Mouse (Mus musculus) gastrocnemius, adult 8-10 months (tissue): ENCODE data around the gene Jak3. TPM values are rescaled to one million over a fixed set of nuclear protein-coding genes. Genes with fewer than 3 reads are reported as not detected.
A peak's percentile ranks its signal among the peaks of the same experiment; 100 is the strongest.
"Not testable (repeated sequence)": the region's sequence is repeated elsewhere in the genome, so short reads cannot be mapped to it uniquely, and the experiment has no call there.

Experiments
- DNase-seq, 2 experiments: peaks; one replicate each; pipeline ENCODE4 v3.0.0; 2022; ENCODE audit warnings: low spot score in 2 of 2
- total RNA-seq, 4 experiments: library from RNA; stranded (reverse); gene quantifications; 2 replicates each; pipeline ENCODE4 v1.2.4; 2022

Jak3 gene
- total RNA-seq, 4 experiments from 2014 or later = 1.4 to 2.0 (median 1.6) TPM

DNA sequence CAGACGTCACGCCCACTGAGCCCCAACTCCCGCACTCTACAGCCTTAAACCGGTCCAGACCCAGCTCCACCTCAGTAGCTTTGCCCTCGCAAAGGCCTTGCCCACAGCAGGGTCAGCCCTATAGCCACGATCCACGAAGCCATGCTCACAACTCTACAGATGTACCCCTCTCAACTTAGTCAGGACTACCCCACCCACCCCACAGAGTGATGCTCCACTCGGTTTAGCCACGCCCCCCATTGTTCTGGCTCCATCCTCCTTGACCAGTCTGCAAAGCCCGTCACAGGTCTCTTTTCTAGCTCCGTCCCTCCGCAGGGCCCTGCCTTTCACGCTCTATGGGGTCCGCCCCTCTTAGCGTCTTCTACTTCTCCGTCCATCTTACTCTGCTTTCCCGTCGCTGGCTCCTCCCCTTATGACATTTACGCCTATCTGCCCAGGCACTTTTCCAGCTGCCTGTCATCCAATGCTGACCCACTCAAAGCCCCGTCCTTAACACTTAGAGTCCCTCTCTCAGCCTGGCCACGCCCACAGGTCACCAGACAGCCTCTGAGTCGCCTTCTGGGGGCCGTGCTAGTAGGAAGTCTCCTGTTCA, 10.1 kb downstream of the Jak3 start:
- no peak for DNase-seq

DNA sequence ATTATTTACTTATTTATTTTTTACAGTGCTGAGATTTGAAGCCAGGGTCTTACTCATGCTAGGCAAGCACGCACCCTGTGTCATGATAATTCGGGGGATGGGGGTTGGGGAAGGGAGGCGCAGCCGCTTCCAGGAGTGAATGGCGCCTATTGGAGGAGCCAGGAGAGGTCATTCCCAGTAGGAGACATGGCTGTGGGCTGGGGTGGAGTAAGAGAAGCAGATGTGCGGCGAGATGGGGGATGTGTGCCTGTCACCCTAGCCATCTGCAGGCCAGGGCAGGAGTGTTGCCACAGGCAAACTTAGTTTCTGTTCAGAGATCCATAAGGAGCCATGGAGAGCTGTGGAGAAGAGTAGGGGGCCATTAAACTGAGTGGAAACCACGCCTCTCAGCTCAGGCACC, 11.5 kb downstream of the Jak3 start:
- DNase-seq = no peak

DNA sequence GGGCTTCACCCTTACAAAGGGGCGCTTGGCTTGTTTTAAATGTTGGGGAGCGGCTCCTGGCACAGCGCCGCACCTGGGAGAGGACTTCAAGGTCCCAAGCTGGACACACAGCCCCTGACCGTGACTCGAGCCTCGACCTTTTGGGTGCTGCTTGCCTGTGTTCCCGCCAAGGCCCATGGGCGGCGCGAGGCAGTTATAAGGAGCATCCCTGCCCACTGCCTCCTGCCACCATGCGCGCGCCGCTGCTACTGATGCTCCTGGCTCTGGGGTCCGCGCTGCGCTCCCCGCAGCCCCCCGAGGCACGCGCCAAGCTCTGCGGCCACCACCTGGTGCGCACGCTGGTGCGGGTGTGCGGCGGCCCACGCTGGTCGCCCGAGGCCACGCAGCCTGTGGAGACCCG, 12.9 kb downstream of the Jak3 start, which contains the start of gene Insl3:
Gene Insl3, plus strand, starts transcription at position 187 of the 400 bp plus-strand sequence.
- DNase-seq = no peak

GRCm38 (mm10) chr8:71692509-71692908, 16.4 kb downstream of the Jak3 start:
- no peak for DNase-seq

DNA sequence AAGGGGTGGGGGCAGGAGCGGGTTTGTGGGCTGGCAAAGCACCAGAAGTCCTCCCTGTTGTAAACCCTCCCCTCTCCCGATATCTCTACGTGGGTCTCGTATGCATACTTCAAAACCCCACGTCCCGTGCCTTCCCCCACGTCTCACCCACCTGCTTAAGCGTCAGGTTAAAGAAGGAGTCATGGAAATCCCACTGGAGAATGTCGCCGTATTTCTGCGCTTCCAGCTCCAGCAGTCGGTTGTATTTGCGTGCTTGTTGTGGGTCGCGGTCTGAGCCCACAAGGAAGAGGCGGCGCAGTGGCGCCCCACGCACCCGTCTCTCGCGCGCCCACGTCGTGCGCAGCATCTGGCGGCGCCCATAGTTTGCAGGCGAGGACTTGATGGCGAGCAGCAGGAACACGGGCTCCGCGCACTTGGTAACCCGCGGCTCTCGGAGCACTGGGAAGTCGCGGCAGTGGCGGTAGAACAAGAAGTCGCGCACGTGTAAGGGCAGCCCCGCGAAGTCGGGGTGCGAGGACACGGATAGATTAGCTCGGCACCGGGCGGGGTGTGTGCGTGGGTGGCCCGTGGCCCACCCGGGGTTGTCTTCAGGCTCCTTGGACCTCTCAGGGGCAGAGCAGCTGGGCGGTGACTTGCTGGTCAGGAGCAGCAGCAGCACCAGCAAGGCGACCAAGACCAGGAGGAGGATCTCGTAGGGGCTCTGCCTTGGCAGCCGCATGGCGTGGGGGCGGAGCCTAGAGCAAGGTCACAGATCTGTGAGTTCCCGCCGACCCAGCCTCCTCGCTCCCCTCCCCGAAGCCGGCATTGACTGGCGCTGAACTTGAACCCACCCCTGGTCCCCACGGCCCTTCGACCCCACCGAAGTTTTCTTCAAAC, 17.3 kb downstream of the Jak3 start:
- no peak for DNase-seq

- not testable (repeated sequence) for DNase-seq
Observed at GRCm38 (mm10) chr8:71695456-71695855, 19.4 kb downstream of the Jak3 start.

DNA sequence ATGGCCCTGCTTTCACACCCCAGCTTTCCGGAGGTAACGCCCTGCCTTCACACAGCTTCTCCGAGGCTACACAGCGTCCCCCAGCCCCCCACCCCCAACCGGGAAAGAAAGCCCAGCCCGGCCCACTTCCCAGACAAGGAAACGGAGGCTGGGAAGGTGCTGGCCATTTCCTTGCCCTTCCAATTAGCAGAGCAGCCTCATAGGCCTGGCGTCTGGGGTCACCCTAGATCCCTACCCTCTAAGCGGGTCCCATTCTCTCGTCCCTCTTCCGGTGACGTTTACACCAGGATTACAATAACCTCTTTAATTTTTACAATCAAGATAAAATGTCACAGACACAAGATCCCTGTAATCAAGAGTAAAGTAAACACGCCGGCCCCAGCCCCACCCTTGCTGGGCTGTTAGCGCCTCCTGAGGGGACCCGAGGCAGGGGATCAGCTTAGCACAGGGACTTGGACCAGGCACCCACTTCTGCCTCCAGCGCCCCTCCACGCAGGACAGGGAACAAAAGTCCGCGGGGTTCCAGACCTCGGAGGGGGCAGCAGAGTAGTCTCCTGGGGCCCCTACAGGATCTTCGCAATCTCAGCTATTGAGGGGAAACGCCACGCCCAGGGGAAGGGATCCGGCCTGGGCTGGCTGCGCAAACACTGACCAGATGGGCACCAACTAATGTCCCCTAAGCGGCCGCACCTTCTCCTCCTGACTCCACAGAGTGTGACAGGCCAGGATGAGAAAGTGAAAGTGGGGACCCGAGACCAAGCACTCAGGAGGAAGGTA, 24.6 kb downstream of the Jak3 start:
- no peak for DNase-seq

- no peak for DNase-seq
Observed at GRCm38 (mm10) chr8:71701414-71702086, 25.5 kb downstream of the Jak3 start, which contains the start of gene B3gnt3. Gene B3gnt3 (minus strand): TSS chr8:71701789.

DNA sequence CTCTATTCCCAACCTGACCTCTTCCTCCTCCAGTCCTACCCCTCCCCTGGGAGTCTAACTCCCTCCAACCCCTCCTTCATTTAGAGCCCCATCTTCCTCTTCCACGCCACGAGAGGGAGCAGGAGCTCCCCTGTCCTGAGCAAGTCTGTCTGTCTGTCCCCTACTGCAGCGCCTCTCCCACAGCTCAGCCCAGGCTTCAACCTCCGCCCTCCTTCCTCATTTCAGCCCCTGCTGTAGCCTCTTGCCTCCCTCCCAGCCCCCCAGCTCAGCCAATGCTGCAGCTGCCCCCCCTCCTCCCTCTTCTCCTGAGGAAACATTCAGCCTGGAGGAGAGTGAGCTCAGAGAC, 26.0 kb downstream of the Jak3 start:
- DNase-seq = no peak

DNA sequence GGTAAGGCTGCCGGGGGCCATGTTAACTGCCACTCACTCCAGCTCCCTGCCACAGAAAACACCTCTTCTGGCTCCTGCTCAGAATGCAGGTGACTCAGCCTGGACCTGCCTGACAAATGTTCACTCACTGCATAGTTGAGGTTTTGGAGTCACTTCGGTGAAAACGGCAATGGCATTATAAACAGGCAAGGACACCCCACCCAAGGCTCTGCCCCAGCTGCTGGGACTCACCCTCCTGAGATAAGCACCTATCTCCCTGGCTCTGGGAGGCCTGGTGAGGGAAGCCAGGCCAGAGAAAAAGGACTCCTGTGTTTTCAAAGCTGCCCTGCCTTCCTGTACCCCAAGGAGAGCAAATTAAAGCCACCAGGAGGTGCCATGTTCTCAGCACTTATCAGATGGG, 26.8 kb downstream of the Jak3 start:
- DNase-seq = no peak

DNA sequence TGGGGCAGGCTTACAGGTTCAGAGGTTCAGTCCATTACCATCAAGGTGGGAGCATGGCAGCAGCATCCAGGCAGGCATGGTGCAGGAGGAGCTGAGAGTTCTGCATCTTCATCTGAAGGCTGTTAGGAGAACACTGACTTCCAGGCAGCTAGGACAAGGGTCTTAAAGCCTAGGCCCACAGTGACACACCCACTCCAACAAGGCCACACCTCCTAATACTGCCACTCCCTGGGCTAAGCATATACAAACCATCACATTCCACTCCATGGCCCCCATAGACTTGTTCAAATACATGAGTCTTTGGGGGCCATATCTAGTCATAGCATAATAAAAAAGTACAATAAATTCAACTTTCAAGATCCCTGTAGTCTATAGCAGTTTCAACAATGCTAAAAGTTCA, 27.3 kb downstream of the Jak3 start:
- DNase-seq = not testable (repeated sequence)

- DNase-seq = no peak
Observed at GRCm38 (mm10) chr8:71707874-71708273, 31.8 kb downstream of the Jak3 start.

GRCm38 (mm10) chr8:71709134-71709799, 33.2 kb downstream of the Jak3 start:
- DNase-seq = no peak

GRCm38 (mm10) chr8:71709800-71710446, 33.8 kb downstream of the Jak3 start:
- DNase-seq = peak; percentile 29 to 41

DNA sequence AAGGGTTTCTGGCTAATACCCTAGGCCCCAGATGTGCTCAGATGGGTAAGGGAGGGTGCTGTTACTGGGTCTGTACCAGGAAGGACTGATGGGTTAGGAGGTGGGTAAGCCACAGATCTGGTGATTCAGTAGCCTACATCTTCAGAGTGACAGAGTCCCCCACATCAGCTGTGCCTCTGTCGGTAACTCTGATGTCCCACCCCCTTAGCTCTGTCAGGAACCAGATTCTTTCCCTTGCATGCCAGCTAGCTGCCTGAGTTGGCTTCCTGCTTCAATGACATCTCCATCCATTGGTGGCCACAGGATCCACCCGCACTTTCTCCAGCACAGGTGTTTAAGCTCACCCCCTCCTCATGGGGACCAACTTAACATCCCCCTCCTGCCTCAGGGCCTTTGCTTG, 35.5 kb downstream of the Jak3 start:
- DNase-seq = no peak

GRCm38 (mm10) chr8:71715531-71715930, 39.4 kb downstream of the Jak3 start:
- DNase-seq = no peak

DNA sequence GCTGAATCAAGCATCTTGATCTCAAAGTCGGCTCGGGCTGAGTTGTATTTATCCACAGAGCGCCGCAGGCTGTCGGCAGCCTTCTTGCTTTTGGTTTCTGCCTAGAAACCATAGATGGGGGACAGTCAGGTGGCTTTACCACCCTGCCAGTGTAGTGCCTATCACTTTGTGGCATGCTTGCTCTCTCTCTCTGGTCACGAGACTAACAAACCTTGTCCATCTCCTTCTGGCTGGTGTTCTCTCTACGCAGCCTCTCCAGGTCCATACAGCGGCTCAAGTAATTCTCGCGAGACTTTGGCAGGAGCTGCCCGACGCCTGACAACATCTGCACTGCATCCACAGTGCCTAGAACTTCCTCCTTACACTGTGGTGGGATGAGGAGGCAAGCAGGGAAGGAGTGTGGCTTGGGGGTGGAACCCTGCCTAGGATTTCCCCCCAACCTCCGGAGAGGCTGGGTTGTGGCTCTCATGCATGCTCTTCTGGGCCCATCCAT, 40.5 kb downstream of the Jak3 start:
- DNase-seq = no peak

- no peak for DNase-seq
Observed at GRCm38 (mm10) chr8:71717096-71717495, 41.0 kb downstream of the Jak3 start.

DNA sequence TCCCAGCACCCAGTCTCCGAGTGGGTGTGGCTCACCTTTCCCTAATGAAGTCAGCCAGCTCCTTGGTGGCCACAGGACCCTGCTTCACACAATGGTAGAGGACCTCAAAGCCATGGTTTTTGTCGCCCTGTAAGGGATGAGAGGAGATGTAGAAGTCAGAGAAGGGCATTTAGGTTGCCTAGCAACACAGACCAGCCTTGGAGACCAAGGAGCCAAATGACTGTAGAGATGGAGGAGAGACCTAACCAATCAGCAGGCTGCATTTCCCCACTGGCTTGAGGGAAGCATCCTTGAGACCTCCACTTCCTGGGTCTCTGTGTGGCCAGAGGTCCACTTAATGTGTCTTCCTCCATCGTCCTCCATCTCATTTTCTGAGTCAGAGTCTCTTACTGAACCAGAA, 42.2 kb downstream of the Jak3 start:
- DNase-seq = no peak

- DNase-seq = no peak
Observed at GRCm38 (mm10) chr8:71719218-71719617, 43.1 kb downstream of the Jak3 start.
